9 mouse cellular contexts compared by ENCODE assay signal in the genomic region with DNA sequence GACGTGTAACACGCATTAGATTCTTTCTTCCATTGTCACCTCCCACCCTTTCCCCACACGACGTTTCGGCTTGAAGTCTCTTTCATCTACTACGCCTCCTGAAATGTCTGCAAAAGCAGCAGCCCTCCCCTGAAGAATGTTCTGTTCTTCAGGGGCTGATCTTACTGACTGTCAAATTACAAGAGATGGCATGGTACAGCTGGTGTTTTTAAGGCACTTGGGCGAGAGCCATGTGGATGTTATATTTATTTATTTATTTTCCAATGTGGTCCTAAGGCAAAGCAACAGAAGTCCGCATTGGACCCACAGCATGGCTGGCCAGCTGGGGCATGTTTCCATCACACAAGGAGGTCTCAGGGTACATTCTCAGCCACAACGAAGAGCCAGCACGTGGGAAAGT.
DNase-seq lines count a peak whose midpoint lies in the region.
"Had no signal": no experiment of that assay in that cellular context is flagged by ENCODE, and none has a peak within 500 bp of the region (broad histone marks: within the 10 kb centered on the region; RNA-seq: fewer than 3 reads in every experiment).

No protein-coding gene starts in this region.

- peak; percentile 47 for DNase-seq in left cerebral cortex, adult 11 months (ENCODE audit: low spot score)
- DNase-seq in left cerebral cortex, postnatal 4 days, result no peak
- DNase-seq in frontal cortex, postnatal 36 days (ENCODE audit: low spot score in 2 of 2), result peak; percentile 22 to 39
- peak; percentile 30 to 63 for DNase-seq in layer of hippocampus, adult 18-20 months (ENCODE audit: low spot score in 2 of 2)
- peak; percentile 84 for DNase-seq in lung, postnatal 36 days
- no peak for DNase-seq in thymus, postnatal 14 days
- DNase-seq in gastrocnemius, adult 8-10 months (ENCODE audit: low spot score in 2 of 2), result no peak
- DNase-seq in ovary, postnatal 36 days (ENCODE audit: low spot score), result no peak
- DNase-seq: thymus, postnatal 36 days had no signal

- intact Hi-C loops in left cerebral cortex, postnatal 4 days (cut with DNase I), result no loop called here

Comparison
In these comparisons a context has a peak if more than half of its experiments do, and no peak if none do; other contexts are left out.
1. DNase-seq: peak in left cerebral cortex, adult 11 months (single experiment), frontal cortex, postnatal 36 days (2 of 2), layer of hippocampus, adult 18-20 months (2 of 2) and lung, postnatal 36 days (single experiment); none in left cerebral cortex, postnatal 4 days (single experiment), thymus, postnatal 14 days (single experiment), gastrocnemius, adult 8-10 months (0 of 2) and ovary, postnatal 36 days (single experiment).